Mouse (Mus musculus) liver, embryonic 14.5 days (tissue): ENCODE measurements around the gene Stox1.

Experiments used
- CTCF ChIP-seq: IDR thresholded peaks from 2 replicates; pipeline ENCODE4 v1.5.1; 2016; ENCODE audit warnings: antibody characterized with exemption, low read depth, control low read depth
- EP300 ChIP-seq: IDR thresholded peaks from 2 replicates; pipeline ENCODE4 v1.6.1; 2016; ENCODE audit warnings: antibody characterized with exemption, low read depth

DNA sequence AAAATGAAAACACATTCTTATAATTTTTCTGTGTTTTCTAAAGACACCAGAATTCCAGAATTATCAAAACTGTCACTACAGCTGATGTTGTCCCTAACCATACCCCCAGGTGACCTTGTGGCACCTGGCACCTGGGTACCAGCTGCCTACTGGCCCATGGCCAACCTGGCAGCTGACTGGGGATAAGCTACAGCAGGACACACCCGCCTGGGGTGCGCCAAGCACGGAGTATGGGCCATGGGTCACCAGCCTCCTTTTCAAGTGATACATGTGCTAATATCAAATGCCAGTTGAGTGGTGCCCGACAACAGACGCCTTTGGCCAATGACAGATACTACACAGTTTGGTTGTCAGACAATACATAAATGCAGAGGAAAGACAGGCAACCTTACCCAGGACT, 48.6 kb downstream of the Stox1 start:
- TF ChIP-seq CTCF (no peak), EP300 (no peak)
